Mouse (Mus musculus): ENCODE results near the gene Veph1. TPM values are rescaled to one million over a fixed set of nuclear protein-coding genes. Genes with fewer than 3 reads are reported as not detected.

Veph1 gene
- total RNA-seq, 1 experiment, result 0.67 TPM

DNA sequence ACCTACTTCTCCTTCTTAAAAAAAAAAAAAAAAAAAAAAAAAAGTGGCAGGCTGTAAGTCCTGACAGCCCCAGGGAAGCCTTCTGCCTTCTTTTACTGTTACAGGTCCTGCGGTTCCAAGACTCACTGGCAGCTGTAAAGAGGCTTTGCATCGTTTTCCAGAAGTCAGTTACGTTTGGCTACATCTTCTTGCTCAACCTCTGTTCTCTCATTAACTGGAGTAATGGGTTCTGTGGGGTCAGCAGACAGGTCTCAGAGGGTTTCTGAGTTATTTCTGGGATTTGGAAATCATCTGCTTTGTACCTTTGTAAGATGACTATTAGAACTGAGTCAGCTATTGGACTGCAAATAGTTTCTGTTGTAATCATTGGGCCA lies 215.3 kb downstream of the Veph1 start:
- no peaks in the 10 kb centered on the region for H3K36me3 ChIP-seq (ENCODE audit: control insufficient read depth, insufficient read depth, low read length, poor library complexity, severe bottlenecking)
- no peak overlapping the region for H3K9ac ChIP-seq (ENCODE audit: insufficient read depth, low read depth, low read length, poor library complexity, severe bottlenecking)
- in situ Hi-C loops (cut with MboI; ENCODE audit: low sequenced_read_pairs in 2 of 2, unreplicated experiment in 2 of 2), result no loop called here
- no peak overlapping the region for H3K4me3 ChIP-seq (ENCODE audit: insufficient read depth in 1 of 2, low read depth in 1 of 2, low read length in 2 of 2, poor library complexity in 1 of 2, severe bottlenecking in 1 of 2)
- no peak for DNase-seq (ENCODE audit: low read depth, low spot score)
- no peak for TF ChIP-seq ZNF384 (IDR thresholded peaks at IDR 0.05; ENCODE audit: low read depth, low read length)
- no peak for TF ChIP-seq ZC3H11A (IDR thresholded peaks at IDR 0.05; ENCODE audit: borderline replicate concordance, low read depth, low read length)
- TF ChIP-seq MAFK (IDR thresholded peaks at IDR 0.05; ENCODE audit: insufficient read depth, low read depth, low read length), result no peak
- TF ChIP-seq CHD2 (IDR thresholded peaks at IDR 0.05; ENCODE audit: low read depth, low read length), result no peak
- no peak for TF ChIP-seq HCFC1 (IDR thresholded peaks at IDR 0.05; ENCODE audit: borderline replicate concordance, insufficient read depth, low read length)
- no peak overlapping the region for H3K27ac ChIP-seq (ENCODE audit: insufficient read depth, low read depth, low read length, poor library complexity, severe bottlenecking)
- H3K9me3 ChIP-seq (ENCODE audit: control insufficient read depth, insufficient read depth, low read depth, low read length), result no peaks in the 10 kb centered on the region
- no peaks in the 10 kb centered on the region; a peak in 1 of 4 replicates for H3K4me1 ChIP-seq (ENCODE audit: control insufficient read depth in 2 of 2, insufficient read depth in 2 of 2, low read length in 2 of 2, poor library complexity in 1 of 2)

DNA sequence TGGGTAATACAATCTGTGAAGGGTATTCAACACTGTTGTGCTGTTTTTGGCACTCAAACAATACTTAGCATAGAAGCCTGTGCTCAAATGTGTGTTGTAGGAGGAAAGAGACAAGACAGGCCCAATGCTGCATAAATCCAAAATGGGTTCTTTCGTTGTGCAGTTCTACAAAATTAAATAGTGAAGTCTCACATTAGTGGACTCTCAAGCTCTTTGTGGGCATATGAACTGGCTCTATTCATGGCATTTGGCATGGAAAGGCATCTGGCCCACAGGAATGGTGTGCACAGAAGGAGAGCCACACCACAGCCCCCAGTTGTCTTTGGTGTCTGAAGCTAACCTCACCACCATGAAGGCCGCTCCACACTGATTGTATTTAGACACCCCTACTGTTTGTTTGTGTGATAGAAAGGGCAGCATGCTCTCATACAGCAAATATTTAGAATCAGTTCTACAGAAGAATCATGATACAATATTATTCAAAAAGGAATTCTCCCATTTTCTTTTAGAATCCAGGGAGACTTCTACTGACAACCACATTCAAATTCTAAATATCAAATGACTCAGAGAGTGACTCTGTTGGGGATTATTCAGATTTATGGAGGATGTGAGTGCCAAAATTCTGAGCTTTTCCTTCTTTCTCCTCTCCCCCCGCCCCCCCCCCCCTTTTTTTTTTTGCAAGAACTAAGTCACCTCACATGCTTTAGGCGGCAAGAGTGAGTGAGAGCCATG lies 215.8 kb downstream of the Veph1 start:
- Histone ChIP-seq H3K9ac (ENCODE audit: insufficient read depth, low read depth, low read length, poor library complexity, severe bottlenecking) (no peak overlapping the region), H3K4me3 (ENCODE audit: insufficient read depth in 1 of 2, low read depth in 1 of 2, low read length in 2 of 2, poor library complexity in 1 of 2, severe bottlenecking in 1 of 2) (no peak overlapping the region), H3K4me1 (ENCODE audit: control insufficient read depth in 2 of 2, insufficient read depth in 2 of 2, low read length in 2 of 2, poor library complexity in 1 of 2) (no peaks in the 10 kb centered on the region; a peak in 1 of 4 replicates), H3K27ac (ENCODE audit: insufficient read depth, low read depth, low read length, poor library complexity, severe bottlenecking) (no peak overlapping the region), H3K36me3 (ENCODE audit: control insufficient read depth, insufficient read depth, low read length, poor library complexity, severe bottlenecking) (no peaks in the 10 kb centered on the region), H3K9me3 (ENCODE audit: control insufficient read depth, insufficient read depth, low read depth, low read length) (no peaks in the 10 kb centered on the region)
- DNase-seq (ENCODE audit: low read depth, low spot score), result no peak
- no peak for TF ChIP-seq MAFK (IDR thresholded peaks at IDR 0.05; ENCODE audit: insufficient read depth, low read depth, low read length)
- no peak for TF ChIP-seq ZNF384 (IDR thresholded peaks at IDR 0.05; ENCODE audit: low read depth, low read length)
- no peak for TF ChIP-seq CHD2 (IDR thresholded peaks at IDR 0.05; ENCODE audit: low read depth, low read length)
- TF ChIP-seq HCFC1 (IDR thresholded peaks at IDR 0.05; ENCODE audit: borderline replicate concordance, insufficient read depth, low read length), result no peak
- TF ChIP-seq ZC3H11A (IDR thresholded peaks at IDR 0.05; ENCODE audit: borderline replicate concordance, low read depth, low read length), result no peak
- in situ Hi-C loops (cut with MboI; ENCODE audit: low sequenced_read_pairs in 2 of 2, unreplicated experiment in 2 of 2), result no loop called here

DNA sequence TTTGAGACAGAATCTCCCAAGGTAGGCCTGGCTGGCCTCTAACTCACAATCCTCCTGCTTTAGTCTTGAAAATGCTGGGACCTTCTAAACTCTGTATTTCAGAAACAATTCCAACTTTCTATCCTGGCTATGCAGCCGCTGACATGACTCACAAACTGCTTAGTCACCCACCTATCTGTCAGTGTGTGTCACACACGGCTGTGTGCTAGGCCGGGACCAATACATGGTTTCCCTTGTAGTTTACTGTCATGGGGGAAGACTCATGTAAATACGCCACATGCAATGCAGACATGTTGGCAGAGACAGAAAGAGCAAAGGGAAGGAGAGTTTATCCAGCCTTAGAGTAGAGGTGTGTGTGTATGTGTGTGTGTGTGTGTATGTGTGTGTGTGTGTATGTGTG lies 216.8 kb downstream of the Veph1 start:
- no peaks in the 10 kb centered on the region for H3K9me3 ChIP-seq (ENCODE audit: control insufficient read depth, insufficient read depth, low read depth, low read length)
- H3K27ac ChIP-seq (ENCODE audit: insufficient read depth, low read depth, low read length, poor library complexity, severe bottlenecking), result no peak overlapping the region
- DNase-seq (ENCODE audit: low read depth, low spot score), result no peak
- in situ Hi-C loops (cut with MboI; ENCODE audit: low sequenced_read_pairs in 2 of 2, unreplicated experiment in 2 of 2), result no loop called here
- TF ChIP-seq MAFK (IDR thresholded peaks at IDR 0.05; ENCODE audit: insufficient read depth, low read depth, low read length) (no peak), ZC3H11A (IDR thresholded peaks at IDR 0.05; ENCODE audit: borderline replicate concordance, low read depth, low read length) (no peak), ZNF384 (IDR thresholded peaks at IDR 0.05; ENCODE audit: low read depth, low read length) (no peak), CHD2 (IDR thresholded peaks at IDR 0.05; ENCODE audit: low read depth, low read length) (no peak), HCFC1 (IDR thresholded peaks at IDR 0.05; ENCODE audit: borderline replicate concordance, insufficient read depth, low read length) (no peak)
- no peak overlapping the region for H3K9ac ChIP-seq (ENCODE audit: insufficient read depth, low read depth, low read length, poor library complexity, severe bottlenecking)
- no peaks in the 10 kb centered on the region for H3K36me3 ChIP-seq (ENCODE audit: control insufficient read depth, insufficient read depth, low read length, poor library complexity, severe bottlenecking)
- H3K4me1 ChIP-seq (ENCODE audit: control insufficient read depth in 2 of 2, insufficient read depth in 2 of 2, low read length in 2 of 2, poor library complexity in 1 of 2), result no peaks in the 10 kb centered on the region; a peak in 1 of 4 replicates
- H3K4me3 ChIP-seq (ENCODE audit: insufficient read depth in 1 of 2, low read depth in 1 of 2, low read length in 2 of 2, poor library complexity in 1 of 2, severe bottlenecking in 1 of 2), result no peak overlapping the region

DNA sequence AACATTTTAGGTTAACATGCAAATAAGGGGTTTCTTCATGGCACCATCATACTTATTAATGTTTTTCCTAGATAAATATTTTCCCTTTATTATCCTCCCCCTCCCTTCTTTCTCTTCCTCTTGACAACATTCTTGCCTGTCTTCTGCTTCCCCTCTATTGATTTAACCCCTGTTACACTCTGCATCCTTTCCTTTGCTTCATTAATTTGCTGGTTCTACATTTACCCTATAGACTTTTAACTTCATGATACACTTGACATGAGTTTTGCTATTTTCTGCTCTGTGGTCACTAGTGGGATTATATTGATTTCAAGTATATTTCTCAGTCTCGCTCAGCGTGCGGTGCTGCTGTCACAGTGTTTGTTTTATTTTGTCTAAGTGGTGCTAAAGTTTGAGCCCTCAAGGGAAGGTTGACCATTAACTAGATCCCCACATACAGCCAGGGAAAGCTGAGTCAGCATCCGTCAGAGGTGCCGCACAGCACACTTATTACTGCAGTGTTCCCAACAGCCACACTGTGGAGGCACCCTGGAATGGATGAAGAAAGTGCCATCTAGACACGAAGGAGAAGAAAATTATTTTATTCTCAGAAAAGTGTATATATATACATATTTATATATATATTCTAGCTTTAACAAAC lies 217.6 kb downstream of the Veph1 start:
- no peaks in the 10 kb centered on the region; a peak in 1 of 4 replicates for H3K4me1 ChIP-seq (ENCODE audit: control insufficient read depth in 2 of 2, insufficient read depth in 2 of 2, low read length in 2 of 2, poor library complexity in 1 of 2)
- no peak overlapping the region for H3K27ac ChIP-seq (ENCODE audit: insufficient read depth, low read depth, low read length, poor library complexity, severe bottlenecking)
- no peak overlapping the region for H3K9ac ChIP-seq (ENCODE audit: insufficient read depth, low read depth, low read length, poor library complexity, severe bottlenecking)
- no peak for TF ChIP-seq ZNF384 (IDR thresholded peaks at IDR 0.05; ENCODE audit: low read depth, low read length)
- peak; percentile 74 for TF ChIP-seq MAFK (IDR thresholded peaks at IDR 0.05; ENCODE audit: insufficient read depth, low read depth, low read length)
- H3K9me3 ChIP-seq (ENCODE audit: control insufficient read depth, insufficient read depth, low read depth, low read length), result no peaks in the 10 kb centered on the region
- in situ Hi-C loops (cut with MboI; ENCODE audit: low sequenced_read_pairs in 2 of 2, unreplicated experiment in 2 of 2), result no loop called here
- no peak for DNase-seq (ENCODE audit: low read depth, low spot score)
- no peaks in the 10 kb centered on the region for H3K36me3 ChIP-seq (ENCODE audit: control insufficient read depth, insufficient read depth, low read length, poor library complexity, severe bottlenecking)
- no peak overlapping the region for H3K4me3 ChIP-seq (ENCODE audit: insufficient read depth in 1 of 2, low read depth in 1 of 2, low read length in 2 of 2, poor library complexity in 1 of 2, severe bottlenecking in 1 of 2)
